Mouse (Mus musculus): Measurements from ENCODE around the gene Map4k3. TPM values are rescaled to one million over a fixed set of nuclear protein-coding genes. Genes with fewer than 3 reads are reported as not detected.
"Not testable (repeated sequence)": the region's sequence is repeated elsewhere in the genome, so short reads cannot be mapped to it uniquely, and the experiment has no call there.

Gene Map4k3
- polyA plus RNA-seq, 1 experiment from 2014 or later: 34.0 TPM

GRCm38 (mm10) chr17:80552653-80553052, 175.6 kb downstream of the Map4k3 start:
- H3K9me3 ChIP-seq (ENCODE audit: control insufficient read depth, low read length): no peaks in the 10 kb centered on the region
- 92% methylated on average over 4 of the region's 4 CpGs for WGBS
- H3K4me1 ChIP-seq (ENCODE audit: control insufficient read depth, insufficient read depth, low read length): no peaks in the 10 kb centered on the region
- H3K4me2 ChIP-seq (ENCODE audit: low read depth, low read length): no peak overlapping the region
- H3K27me3 ChIP-seq (ENCODE audit: control insufficient read depth, insufficient read depth, low read length): no peaks in the 10 kb centered on the region
- no peaks in the 10 kb centered on the region for H3K36me3 ChIP-seq (ENCODE audit: control insufficient read depth, insufficient read depth, low read length)
- peak overlapping the region; percentile 68; the same call in 1 of the 2 replicates for H3K4me3 ChIP-seq (ENCODE audit: low read depth, low read length)
- no peak overlapping the region for H3K9ac ChIP-seq (replicated peaks; ENCODE audit: low read depth, low read length)
- no peak for ATAC-seq (ENCODE audit: low read depth)
- peak overlapping the region; percentile 82; the same call in 1 of the 2 replicates for H3K27ac ChIP-seq (ENCODE audit: low read depth, low read length)

- no peak overlapping the region for H3K9ac ChIP-seq (replicated peaks; ENCODE audit: low read depth, low read length)
- no peak overlapping the region for H3K27ac ChIP-seq (ENCODE audit: low read depth, low read length)
- no peak overlapping the region for H3K4me2 ChIP-seq (ENCODE audit: low read depth, low read length)
- no peaks in the 10 kb centered on the region for H3K4me1 ChIP-seq (ENCODE audit: control insufficient read depth, insufficient read depth, low read length)
- WGBS: 83% methylated on average over 15 of the region's 15 CpGs
- H3K9me3 ChIP-seq (ENCODE audit: control insufficient read depth, low read length): no peaks in the 10 kb centered on the region
- H3K27me3 ChIP-seq (ENCODE audit: control insufficient read depth, insufficient read depth, low read length): no peaks in the 10 kb centered on the region
- ATAC-seq (ENCODE audit: low read depth): no peak
- H3K36me3 ChIP-seq (ENCODE audit: control insufficient read depth, insufficient read depth, low read length): no peaks in the 10 kb centered on the region
- no peak overlapping the region for H3K4me3 ChIP-seq (ENCODE audit: low read depth, low read length)
Measured at GRCm38 (mm10) chr17:80550981-80551380, 177.3 kb downstream of the Map4k3 start.

GRCm38 (mm10) chr17:80546846-80547245, 181.4 kb downstream of the Map4k3 start:
- H3K4me2 ChIP-seq (ENCODE audit: low read depth, low read length): no peak overlapping the region
- H3K9me3 ChIP-seq (ENCODE audit: control insufficient read depth, low read length): no peaks in the 10 kb centered on the region
- no peaks in the 10 kb centered on the region for H3K36me3 ChIP-seq (ENCODE audit: control insufficient read depth, insufficient read depth, low read length)
- H3K27ac ChIP-seq (ENCODE audit: low read depth, low read length): no peak overlapping the region
- WGBS: 93% methylated on average over 2 of the region's 2 CpGs
- no peaks in the 10 kb centered on the region for H3K27me3 ChIP-seq (ENCODE audit: control insufficient read depth, insufficient read depth, low read length)
- H3K4me3 ChIP-seq (ENCODE audit: low read depth, low read length): no peak overlapping the region
- no peak overlapping the region for H3K9ac ChIP-seq (replicated peaks; ENCODE audit: low read depth, low read length)
- ATAC-seq (ENCODE audit: low read depth): no peak
- H3K4me1 ChIP-seq (ENCODE audit: control insufficient read depth, insufficient read depth, low read length): no peaks in the 10 kb centered on the region

GRCm38 (mm10) chr17:80546227-80546626, 182.1 kb downstream of the Map4k3 start:
- H3K4me1 ChIP-seq (ENCODE audit: control insufficient read depth, insufficient read depth, low read length): no peaks in the 10 kb centered on the region
- H3K4me3 ChIP-seq (ENCODE audit: low read depth, low read length): no peak overlapping the region
- WGBS: 93% methylated on average over 8 of the region's 8 CpGs
- no peak overlapping the region for H3K27ac ChIP-seq (ENCODE audit: low read depth, low read length)
- ATAC-seq (ENCODE audit: low read depth): no peak
- no peaks in the 10 kb centered on the region for H3K27me3 ChIP-seq (ENCODE audit: control insufficient read depth, insufficient read depth, low read length)
- H3K9ac ChIP-seq (replicated peaks; ENCODE audit: low read depth, low read length): no peak overlapping the region
- no peaks in the 10 kb centered on the region for H3K36me3 ChIP-seq (ENCODE audit: control insufficient read depth, insufficient read depth, low read length)
- H3K9me3 ChIP-seq (ENCODE audit: control insufficient read depth, low read length): no peaks in the 10 kb centered on the region
- no peak overlapping the region for H3K4me2 ChIP-seq (ENCODE audit: low read depth, low read length)

- no peak overlapping the region for H3K27ac ChIP-seq (ENCODE audit: low read depth, low read length)
- no peak for ATAC-seq (ENCODE audit: low read depth)
- no peak overlapping the region for H3K4me2 ChIP-seq (ENCODE audit: low read depth, low read length)
- H3K9me3 ChIP-seq (ENCODE audit: control insufficient read depth, low read length): no peaks in the 10 kb centered on the region
- no peaks in the 10 kb centered on the region for H3K36me3 ChIP-seq (ENCODE audit: control insufficient read depth, insufficient read depth, low read length)
- H3K4me1 ChIP-seq (ENCODE audit: control insufficient read depth, insufficient read depth, low read length): no peaks in the 10 kb centered on the region
- 93% methylated on average over 20 of the region's 20 CpGs for WGBS
- no peaks in the 10 kb centered on the region for H3K27me3 ChIP-seq (ENCODE audit: control insufficient read depth, insufficient read depth, low read length)
- H3K9ac ChIP-seq (replicated peaks; ENCODE audit: low read depth, low read length): no peak overlapping the region
- no peak overlapping the region for H3K4me3 ChIP-seq (ENCODE audit: low read depth, low read length)
Measured at GRCm38 (mm10) chr17:80543646-80544045, 184.6 kb downstream of the Map4k3 start.

- Histone ChIP-seq H3K27me3 (ENCODE audit: control insufficient read depth, insufficient read depth, low read length) (no peaks in the 10 kb centered on the region), H3K9me3 (ENCODE audit: control insufficient read depth, low read length) (no peaks in the 10 kb centered on the region), H3K27ac (ENCODE audit: low read depth, low read length) (no peak overlapping the region), H3K4me1 (ENCODE audit: control insufficient read depth, insufficient read depth, low read length) (no peaks in the 10 kb centered on the region), H3K36me3 (ENCODE audit: control insufficient read depth, insufficient read depth, low read length) (no peaks in the 10 kb centered on the region), H3K9ac (replicated peaks; ENCODE audit: low read depth, low read length) (no peak overlapping the region), H3K4me2 (ENCODE audit: low read depth, low read length) (no peak overlapping the region), H3K4me3 (ENCODE audit: low read depth, low read length) (no peak overlapping the region)
- no peak for ATAC-seq (ENCODE audit: low read depth)
- 58% methylated on average over 6 of the region's 6 CpGs for WGBS
Measured at GRCm38 (mm10) chr17:80537136-80537535, 191.1 kb downstream of the Map4k3 start.

- no peak overlapping the region for H3K4me3 ChIP-seq (ENCODE audit: low read depth, low read length)
- H3K27ac ChIP-seq (ENCODE audit: low read depth, low read length): no peak overlapping the region
- 64% methylated on average over 6 of the region's 6 CpGs for WGBS
- no peaks in the 10 kb centered on the region for H3K9me3 ChIP-seq (ENCODE audit: control insufficient read depth, low read length)
- H3K36me3 ChIP-seq (ENCODE audit: control insufficient read depth, insufficient read depth, low read length): no peaks in the 10 kb centered on the region
- H3K27me3 ChIP-seq (ENCODE audit: control insufficient read depth, insufficient read depth, low read length): no peaks in the 10 kb centered on the region
- no peak overlapping the region for H3K4me2 ChIP-seq (ENCODE audit: low read depth, low read length)
- no peaks in the 10 kb centered on the region for H3K4me1 ChIP-seq (ENCODE audit: control insufficient read depth, insufficient read depth, low read length)
- ATAC-seq (ENCODE audit: low read depth): no peak
- H3K9ac ChIP-seq (replicated peaks; ENCODE audit: low read depth, low read length): no peak overlapping the region
Measured at GRCm38 (mm10) chr17:80535633-80536032, 192.7 kb downstream of the Map4k3 start.

- not testable (repeated sequence) for ATAC-seq (ENCODE audit: low read depth); H3K4me3 ChIP-seq (ENCODE audit: low read depth, low read length); H3K4me1 ChIP-seq (ENCODE audit: control insufficient read depth, insufficient read depth, low read length); H3K4me2 ChIP-seq (ENCODE audit: low read depth, low read length); H3K9ac ChIP-seq (replicated peaks; ENCODE audit: low read depth, low read length); H3K36me3 ChIP-seq (ENCODE audit: control insufficient read depth, insufficient read depth, low read length); H3K27me3 ChIP-seq (ENCODE audit: control insufficient read depth, insufficient read depth, low read length); H3K9me3 ChIP-seq (ENCODE audit: control insufficient read depth, low read length); H3K27ac ChIP-seq (ENCODE audit: low read depth, low read length)
- 60% methylated on average over 2 of the region's 2 CpGs for WGBS
Measured at GRCm38 (mm10) chr17:80531351-80531750, 196.9 kb downstream of the Map4k3 start.

All from neural tube, embryonic 14.5 days (tissue).